Mouse (Mus musculus) kidney, postnatal 4 days (tissue): ENCODE results near the gene Telo2.

Experiments used
- DNase-seq, 2 experiments: peaks; one replicate each; pipeline ENCODE4 v3.0.0; 2021; ENCODE audit warnings: mixed read lengths in 2 of 2

The Telo2 gene

DNA sequence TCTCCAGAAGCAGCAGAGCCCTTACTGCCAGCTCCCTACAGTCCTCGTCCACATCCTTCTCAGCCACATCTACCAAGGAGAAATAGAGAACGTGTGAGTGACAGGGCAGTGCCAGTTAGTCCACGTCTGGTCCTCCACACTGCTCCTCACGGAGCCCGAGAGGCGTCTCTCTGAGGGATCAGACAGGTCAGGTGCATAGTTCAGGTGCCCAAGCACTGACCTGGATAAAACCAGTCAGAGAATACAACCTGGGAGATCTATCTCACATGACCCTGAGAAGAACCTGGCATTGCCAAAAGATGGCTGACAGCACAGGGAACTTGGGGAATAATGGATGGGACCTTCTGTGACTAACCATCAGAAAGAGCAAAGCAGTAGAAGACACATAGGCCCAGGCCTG lies 15.7 kb downstream of the Telo2 start:
- no peak for DNase-seq

DNA sequence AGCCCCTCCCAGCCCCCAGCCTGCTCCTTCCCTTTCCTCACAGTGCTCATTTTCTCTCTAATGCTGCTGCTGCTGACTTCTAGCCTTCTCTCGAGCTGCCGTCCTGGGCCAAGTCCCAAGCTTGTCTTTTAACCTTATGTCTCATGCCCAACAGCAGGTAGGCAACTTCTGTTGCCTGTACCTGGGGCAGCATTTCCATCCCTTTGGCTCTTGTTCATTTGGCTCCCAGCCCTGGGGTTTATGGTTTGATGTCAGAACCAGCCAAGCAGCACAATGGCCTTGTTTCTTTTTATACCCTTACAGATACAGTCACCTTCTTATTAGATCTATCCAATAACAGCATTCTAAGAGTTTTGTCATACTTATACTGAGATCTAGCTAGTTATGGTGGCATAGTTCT lies 19.5 kb downstream of the Telo2 start:
- no peak for DNase-seq

DNA sequence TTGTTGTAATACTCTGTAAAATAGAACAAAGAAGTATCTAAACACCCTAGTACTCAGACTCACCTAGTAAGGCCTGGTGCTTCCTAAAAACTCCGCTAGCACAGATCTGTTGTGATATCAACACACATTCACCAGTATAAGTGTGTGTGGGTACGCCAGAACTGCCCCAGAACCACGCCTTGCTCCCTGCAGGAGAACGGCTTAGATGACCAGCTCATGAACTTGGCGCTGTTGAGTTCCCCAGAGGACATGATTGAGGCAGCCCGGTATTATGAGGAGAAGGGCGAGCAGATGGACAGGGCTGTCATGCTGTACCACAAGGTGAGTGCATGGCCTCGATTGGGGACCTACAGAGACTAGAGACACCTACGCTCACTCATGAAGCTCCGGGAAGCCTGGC lies 25.3 kb downstream of the Telo2 start:
- DNase-seq: no peak

DNA sequence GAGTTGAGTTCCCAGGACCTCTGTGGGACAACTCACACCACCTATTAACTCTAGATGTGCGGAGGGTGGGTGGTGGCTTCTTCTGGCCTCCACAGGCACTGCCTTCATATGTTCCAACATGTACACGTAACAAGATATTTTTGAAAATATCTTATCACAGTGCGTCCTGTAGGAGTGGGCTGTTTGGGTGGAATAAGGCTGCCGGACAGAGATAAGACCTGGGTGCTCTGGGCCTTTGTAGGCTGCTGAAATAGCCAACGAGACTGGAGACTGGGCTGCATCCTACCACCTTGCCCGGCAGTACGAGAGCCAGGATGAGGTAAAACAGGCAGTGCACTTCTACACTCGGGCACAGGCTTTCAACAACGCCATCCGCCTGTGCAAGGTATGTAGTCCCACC lies 26.6 kb downstream of the Telo2 start:
- DNase-seq: no peak

DNA sequence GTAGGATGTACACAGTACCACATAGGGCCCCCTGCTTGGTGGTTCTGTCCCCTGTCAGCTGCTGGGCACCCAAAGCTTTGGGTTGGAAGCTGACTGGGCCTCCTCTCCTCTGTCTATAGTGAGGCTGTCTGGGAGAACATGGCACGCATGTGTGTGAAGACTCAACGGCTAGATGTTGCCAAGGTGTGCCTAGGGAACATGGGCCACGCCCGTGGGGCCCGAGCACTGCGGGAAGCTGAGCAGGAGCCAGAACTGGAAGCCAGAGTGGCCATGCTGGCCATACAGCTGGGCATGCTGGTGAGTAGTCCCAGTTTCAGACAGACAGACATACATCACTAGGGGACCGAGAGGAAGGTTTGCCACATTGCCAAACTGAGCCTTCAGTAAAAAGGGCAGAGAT lies 29.0 kb downstream of the Telo2 start:
- no peak for DNase-seq

DNA sequence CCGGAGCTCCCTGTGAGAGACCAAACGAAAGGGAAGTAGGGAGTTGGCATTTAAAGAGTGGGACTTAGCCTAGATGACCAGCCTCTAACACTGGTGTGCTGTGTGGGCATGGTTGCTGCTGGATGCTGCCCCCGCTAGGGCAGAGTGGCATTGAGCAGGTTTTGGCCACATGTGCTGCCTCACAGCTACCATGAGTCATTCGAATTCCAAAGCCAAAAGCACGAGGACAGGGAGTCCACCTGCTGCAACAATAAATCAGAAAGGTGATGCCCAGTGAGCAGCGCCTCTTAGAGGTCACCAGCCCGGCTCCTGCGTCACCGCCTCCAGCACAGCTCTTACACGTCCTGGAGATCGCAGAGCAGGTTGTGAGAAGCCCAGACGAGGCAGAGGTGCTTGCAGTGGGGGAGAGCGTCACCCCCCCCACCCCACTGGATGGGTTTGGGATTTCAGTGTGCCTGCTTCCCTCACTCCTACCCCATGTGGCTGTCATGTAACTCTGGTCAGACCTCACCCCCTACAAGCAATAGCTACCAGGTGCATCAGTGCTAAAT lies 30.9 kb downstream of the Telo2 start:
- DNase-seq: peak; percentile 11 to 33

DNA sequence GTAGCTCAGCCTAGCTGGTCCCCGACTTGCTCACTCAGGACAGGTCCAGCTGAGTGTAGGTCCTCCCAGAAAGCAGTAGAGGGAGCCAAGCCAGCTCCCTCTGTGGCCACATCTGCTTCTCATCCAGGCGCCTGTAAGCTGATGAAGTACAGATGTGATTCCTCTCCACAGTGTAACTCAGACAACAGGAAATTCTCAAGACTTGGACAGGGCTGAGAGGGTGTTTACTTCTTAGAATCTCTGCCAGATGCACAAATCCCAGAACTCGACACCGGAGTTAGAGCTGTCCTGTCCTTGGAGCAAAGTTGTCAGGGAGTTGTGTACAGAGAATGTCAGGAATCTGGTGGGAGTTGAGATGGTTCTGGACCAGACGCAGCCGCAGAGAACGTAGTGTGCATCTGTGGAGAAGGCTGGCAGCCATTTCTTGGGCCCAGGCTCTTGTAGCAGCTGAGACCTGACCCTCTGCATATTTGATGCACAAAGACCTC lies 32.3 kb downstream of the Telo2 start, which contains the start of gene Tmem204:
Gene Tmem204 (minus strand): TSS at position 148 of the 488 bp plus-strand sequence.
- DNase-seq: peak; percentile 78 to 85

DNA sequence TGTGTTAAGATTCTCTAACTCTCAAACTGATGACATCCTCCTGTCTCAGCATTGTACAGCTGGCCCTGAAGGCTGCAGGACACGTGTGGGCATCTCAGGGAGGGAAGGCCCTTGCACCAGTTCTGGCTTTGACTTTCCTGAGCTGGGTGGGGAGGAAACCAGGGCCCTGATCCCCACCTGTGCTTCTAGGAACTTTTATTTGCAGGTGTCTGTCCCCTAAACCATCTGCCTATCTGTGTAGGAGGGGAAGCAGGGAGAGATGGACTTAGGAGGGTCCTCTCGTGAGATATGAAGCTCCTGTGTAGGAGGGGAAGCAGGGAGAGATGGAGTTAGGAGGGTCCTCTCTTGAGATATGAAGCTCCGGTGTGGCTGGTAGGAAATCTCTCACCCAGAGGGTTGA lies 32.9 kb downstream of the Telo2 start:
- DNase-seq: no peak

DNA sequence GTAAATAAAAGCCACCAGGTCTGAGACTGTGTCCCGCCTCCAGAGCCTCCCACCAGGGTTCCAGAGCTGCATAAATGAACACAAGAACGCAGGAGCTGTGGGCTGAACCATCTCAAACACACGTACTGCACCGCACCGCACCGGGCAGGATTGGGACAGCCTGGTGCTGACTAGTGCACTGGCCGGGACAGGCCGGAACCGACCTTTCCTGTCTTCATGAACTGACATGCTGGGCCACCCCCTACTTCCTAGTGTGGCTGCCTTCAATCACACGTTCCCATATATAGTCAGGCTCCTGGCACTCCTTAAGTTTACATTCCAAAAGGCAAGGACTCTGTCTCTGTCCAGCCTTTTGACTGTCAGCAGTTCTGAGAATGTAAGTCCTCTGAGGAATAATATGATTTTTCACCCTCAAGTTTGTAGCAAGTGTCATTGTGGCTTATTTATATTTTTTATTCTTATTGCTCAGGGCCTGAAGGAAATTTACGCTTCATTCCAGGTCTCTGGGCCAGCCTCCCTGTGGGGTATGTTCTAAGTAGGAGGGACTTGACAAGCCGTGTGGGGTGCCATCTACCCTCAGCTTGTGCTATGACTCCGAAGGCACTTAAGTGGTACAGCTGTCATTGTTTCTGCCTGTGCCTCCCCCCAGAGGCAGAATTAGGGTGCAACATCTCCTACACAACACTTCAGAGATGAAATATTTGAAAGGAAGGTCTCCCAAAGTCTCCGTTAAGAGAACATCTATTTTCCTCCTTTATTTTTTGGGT lies 33.5 kb downstream of the Telo2 start:
- peak; percentile 54 to 70 for DNase-seq

DNA sequence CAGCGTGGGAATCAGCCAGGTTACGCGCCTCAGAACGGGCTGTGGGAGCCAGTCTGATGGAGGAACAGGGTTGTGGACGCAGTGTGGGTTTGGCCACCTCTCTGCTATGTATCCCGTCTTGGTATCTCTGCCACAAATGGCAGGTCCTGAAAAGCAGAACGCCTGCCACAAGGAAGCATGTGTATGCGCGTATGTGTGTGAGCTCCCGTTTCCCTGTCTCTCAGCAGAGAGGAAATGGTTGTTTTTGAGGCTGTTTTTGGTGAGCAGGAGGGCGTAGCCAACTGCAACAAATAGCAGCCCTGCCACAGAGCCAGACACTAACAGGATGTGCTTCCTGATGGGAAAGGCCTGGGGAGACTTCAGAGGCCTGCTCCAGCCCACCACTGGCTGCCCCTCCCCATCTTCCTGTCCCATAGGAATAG lies 34.8 kb downstream of the Telo2 start:
- DNase-seq: peak; percentile 67 to 79

DNA sequence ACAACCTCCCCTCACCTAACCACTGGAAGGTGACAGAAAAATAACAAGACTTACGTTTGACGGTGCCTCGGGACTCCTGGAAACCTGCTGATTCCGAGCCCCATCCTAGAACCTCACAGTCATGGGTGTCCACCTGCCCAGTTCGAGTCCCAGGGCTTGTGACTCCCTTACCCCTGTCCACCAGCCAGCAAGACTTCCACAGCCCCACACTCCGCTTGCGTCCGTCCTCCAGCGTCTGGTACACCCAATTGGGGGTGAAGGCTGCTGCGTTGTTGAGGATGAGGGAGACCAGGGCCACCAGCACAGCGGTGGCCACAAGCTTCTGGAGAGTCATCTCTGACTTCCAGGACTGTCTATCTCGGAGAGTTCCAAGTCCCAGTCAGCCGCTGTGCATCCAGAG lies 35.6 kb downstream of the Telo2 start:
- DNase-seq: peak in 1 of 2 experiments; percentile 17

DNA sequence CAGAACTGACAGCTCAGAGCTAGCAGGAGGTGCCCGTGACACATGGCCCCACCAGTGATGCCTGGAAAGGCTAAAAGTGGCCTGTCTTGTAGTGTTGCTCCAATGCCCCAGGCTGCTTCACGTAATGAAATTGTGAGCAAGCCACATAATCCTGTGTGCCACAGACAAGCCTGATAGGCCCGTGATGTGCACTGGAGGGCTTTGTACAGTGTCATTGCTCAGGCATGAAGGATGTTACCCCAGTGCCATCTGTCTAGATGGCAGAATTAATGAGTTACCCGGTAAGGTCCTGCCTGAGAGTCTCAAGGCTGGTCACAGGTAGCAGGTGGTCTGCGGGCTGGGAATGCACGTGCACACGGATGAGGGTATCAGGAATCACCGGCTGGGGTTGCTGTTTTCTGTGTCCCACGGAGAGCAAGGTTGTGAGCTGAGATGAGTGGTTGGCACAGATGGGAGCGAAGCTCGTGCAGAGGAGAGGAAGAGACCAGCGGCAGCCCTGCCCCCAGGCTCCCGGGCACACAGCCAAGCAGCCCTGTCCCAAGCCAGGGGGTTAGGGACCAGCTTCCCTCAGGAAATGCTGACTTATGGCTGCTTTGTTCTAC lies 37.9 kb downstream of the Telo2 start:
- peak; percentile 86 to 89 for DNase-seq

DNA sequence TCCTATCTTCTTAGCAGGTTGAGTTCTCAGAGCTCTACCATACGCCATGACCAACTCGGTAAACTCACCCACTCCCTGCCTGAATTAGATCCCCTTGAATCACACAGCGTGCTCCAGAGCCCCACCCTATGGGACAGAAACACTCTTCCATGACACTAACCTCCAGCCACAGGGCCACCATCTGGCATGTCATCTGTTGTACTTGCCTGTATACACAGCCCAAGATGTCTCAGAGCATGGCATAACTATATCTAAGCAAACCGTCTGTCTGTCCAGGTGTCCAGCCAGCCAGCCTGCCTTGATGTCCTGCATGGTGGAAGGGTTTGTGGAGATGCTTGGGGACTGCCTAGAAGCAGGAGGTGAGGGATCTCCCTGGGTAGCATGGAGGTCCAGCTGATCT lies 38.9 kb downstream of the Telo2 start:
- no peak for DNase-seq

DNA sequence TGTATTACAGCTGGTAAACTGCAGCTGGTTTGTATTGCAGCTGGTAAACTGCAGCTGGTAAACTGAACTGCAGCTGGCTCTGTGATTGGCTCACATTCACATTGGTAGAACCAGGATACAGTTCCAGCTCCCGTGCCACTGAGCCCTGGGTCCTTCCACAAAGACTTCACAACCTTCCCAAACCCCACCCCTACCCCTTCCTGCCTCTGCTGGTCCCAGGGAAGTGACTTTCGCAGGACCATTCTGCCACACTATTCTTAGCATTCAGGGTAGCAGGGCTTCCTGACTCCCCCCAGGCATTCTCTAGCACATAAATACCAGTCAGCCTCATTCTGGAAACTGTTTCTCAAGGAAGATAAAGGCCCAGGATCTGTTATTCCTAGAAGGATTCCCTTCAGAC lies 47.1 kb downstream of the Telo2 start:
- DNase-seq: no peak

DNA sequence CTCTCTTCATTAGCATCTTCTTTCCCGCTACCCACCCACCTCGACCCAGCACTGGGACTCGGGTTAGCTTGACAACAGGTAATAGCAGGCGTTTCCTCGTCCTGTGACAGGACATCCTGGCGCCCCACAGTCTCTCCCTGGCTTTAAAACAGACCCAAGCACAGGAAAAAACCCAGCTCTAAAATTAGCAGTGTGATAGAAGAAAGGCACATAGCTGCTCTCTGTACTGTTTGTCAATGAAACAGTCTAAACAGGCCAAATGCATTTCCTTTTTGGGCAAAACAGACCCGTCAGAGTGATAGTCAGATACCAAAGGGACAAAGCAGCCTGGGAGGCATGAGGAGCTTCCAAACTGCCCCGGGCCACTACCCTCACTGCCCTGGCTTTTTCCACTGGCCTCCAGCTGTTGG lies 48.3 kb downstream of the Telo2 start:
- DNase-seq: peak; percentile 41 to 57

DNA sequence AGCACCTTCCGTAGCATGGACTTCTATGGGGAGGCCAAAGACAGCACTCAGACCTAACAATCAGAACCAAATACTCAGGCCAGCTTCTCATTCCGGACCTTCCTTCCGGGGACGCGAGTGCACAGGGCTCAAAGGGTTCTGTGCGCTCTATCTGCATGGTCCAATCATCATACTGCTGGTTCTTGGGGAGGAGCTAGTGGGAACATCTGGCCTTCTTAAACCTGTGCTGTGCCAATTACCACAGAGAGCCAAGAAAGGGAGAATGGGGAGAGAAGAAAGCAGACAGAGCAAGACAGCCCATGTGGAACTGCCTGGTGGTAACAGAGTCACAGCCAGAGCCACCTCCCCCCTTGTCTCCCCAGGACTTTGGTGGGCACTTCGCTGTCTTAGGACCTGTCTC lies 49.2 kb downstream of the Telo2 start:
- DNase-seq: no peak

DNA sequence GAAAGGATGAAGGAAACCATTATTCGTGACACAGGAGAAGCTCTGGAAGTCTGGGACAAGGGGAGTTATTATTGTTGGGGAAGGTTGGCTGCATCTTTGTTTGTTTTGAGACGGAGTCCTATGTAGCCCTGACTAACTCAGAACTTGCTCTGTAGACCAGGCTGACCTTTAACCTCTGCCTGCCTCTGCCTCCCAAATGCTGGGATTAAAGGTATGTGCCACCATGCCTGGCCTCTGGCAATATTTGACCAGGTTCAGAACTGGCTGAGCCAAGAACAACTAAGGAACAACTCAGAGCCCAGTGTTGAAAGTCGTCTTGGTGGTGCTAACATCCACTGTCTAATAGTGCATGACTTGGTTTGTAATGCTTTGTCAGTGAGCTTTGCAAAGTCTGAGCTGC lies 50.6 kb downstream of the Telo2 start:
- no peak for DNase-seq

DNA sequence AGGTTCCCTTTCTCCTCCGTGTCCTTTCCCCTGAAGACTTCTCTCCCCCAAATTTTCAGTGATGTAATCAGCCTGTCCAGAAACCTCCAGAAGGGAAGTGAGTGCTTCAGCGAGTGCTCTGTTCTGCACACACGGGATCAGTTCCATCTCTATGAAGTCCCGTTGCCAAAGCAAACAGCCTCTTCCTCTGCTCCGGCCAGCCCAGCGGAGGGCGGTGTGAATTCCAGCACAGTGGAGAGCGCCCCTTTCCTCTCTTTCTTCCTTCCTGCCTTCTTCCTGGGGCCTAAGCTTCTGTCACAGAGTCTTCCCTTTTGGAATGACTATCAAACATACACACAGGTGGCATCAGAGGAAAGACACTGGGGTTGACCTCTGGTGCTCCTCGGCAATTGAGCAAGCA lies 51.4 kb downstream of the Telo2 start:
- peak; percentile 72 to 78 for DNase-seq

DNA sequence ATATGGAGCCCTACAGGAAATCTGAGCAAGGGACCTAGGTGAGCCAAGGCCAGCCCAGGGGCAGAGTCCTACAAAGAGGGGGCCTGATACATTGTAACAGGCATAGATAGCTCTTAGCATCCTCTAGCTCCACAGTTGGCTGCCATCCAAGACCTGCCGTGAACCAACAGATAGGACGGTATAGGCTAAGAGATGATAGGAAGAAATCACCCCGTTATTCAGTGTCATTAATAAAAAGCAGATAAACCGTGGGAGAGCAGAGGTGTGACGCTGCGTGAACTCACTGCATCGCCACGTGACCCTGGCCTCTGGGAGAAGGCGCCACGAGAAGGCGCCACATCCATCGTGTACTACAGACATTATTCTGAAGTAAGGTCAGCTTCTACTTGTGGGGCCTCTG lies 51.9 kb downstream of the Telo2 start:
- DNase-seq: peak; percentile 42 to 48

DNA sequence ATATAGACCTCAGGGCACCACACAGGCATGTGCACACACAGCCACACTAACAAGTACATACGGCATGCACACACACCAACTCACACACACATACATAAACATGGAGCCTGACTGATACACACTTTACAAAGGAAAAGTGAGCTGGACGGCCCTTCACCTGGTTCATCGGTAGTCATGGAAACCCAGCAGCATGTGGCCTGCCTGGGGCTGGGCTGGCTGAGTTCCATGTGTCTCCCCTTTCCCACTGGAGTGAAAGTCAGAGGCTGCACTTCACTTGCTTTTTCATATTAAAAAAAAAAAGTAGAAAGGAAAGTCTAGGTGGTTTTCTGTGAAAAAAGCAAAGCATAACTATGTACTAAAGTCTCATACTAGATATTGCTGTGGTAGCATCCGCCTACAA lies 52.5 kb downstream of the Telo2 start:
- DNase-seq: no peak

DNA sequence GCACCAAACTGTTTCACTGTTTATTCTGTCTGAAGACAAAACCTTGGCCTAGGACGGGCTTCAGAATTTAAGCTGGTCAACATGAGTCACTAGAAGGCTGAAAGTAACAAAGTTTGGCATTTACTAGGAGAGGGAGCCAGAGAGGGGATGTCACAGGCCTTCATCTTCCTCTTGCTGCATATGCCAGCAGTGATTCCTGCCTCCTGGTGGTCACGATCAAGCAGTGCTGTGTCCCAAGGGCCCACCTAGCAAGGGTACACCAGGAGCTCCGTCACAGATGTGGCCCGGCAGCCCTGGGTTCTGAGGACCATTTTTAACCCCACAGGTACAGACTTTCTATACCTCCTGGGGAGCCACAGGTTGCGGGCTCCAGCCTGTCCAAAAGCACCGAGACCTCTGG lies 58.7 kb downstream of the Telo2 start:
- no peak for DNase-seq

DNA sequence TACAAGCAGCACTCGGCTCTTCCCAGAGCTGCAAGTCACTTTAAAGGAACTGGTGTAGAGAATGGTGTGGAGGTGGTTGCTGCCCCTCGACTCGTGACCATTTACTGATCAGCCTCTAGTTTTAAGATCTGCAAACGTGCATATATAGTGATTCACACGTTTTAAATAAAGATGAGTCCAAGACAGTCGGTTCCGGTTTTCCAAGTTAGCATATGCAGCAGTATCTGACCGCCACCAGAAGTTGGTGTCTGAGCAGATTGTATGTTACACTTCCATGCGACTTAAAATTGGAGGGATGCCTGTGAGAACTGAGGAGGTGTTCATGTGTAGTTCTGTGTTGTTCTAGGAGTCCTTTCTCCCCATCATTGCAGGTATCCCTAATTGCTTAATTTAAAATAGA lies 62.5 kb downstream of the Telo2 start:
- no peak for DNase-seq
